Comparison of ENCODE assay signal across 8 mouse cellular contexts in the genomic region with DNA sequence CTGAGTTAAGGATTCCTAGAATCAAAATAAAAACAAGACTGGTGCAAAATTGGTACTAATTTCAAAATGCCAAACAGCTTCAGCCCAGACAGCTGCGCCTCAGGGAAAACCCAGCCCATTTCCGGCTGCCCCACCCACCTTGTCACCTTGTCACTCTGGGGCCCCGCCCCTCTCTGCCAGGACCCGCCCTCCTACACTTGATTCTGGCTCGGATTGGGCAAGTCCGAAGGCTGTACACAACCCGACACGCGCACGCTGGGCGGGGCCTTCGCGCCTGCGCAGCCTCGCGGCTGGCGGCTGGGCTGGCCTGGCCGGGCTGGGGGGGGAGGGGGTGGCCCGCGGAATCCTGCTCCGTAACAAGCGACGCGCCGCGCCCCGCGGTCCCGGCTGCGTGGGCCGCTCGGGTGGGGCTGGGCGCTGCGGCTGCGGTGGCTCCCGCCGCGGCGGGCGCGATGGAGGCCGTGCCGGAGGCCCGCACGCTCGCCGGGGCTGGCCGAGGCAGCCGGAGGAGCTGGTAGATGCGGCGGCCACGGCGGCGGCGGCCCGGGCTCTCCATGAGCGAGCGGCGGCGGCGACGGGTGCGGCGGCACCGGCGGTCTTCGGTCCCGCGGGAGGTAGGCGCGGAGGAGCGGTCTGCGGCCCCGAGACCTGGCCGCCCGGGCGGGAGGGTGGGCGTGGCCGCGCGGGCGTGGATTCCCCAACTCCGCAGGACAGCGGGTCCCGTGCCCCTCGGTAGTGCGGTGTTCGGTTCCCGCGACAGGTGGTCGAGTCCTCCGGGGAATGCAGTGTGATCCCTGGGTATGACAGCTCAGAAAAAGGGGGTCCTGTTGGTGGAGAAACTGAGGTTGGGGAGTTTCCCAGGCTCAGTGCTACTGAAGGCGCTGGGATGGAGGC. TPM values are rescaled to one million over a fixed set of nuclear protein-coding genes. Genes with fewer than 3 reads are reported as not detected.
DNase-seq lines count a peak whose midpoint lies in the region; ATAC-seq and TF ChIP-seq lines count a peak whose summit lies in the region.

A gene (plus strand): TSS at position 329 of the 894 bp plus-strand sequence.

- H3K9me3 ChIP-seq in hindbrain, embryonic 10.5 days = no peaks in the 10 kb centered on the region
- no peaks in the 10 kb centered on the region for H3K9me3 ChIP-seq in lung, postnatal 0 days (ENCODE audit: low read length)

- H3K4me3 ChIP-seq in hindbrain, embryonic 10.5 days = peak within 1 kb of the TSS; percentile 82
- peak within 1 kb of the TSS; percentile 85 for H3K4me3 ChIP-seq in lung, postnatal 0 days (ENCODE audit: low read depth, low read length)

- WGBS in hindbrain, embryonic 10.5 days = under 1% methylated on average over 91 of the region's 93 CpGs
- 0% methylated on average over 63 of the region's 93 CpGs for WGBS in lung, postnatal 0 days

- DNase-seq in MN1 (ENCODE audit: low spot score) = peak; percentile 97
- DNase-seq in cerebellum, adult 9-10 months = peak; percentile 97
- DNase-seq in hindbrain, embryonic 10.5 days (ENCODE audit: low spot score) = peak; percentile 97
- peak; percentile 96 for DNase-seq in layer of hippocampus, adult 9-11 months
- peak; percentile 98 for DNase-seq in lung, postnatal 0 days (ENCODE audit: low spot score)
- DNase-seq in ovary, postnatal 14 days (ENCODE audit: low spot score) = peak; percentile 92
- DNase-seq in thymus, postnatal 14 days = peak; percentile 97

- peak within 1 kb of the TSS; percentile 91 for H3K27ac ChIP-seq in hindbrain, embryonic 10.5 days
- H3K27ac ChIP-seq in lung, postnatal 0 days (ENCODE audit: low read length) = peak within 1 kb of the TSS; percentile 80

- peak within 1 kb of the TSS; percentile 64 for H3K9ac ChIP-seq in lung, postnatal 0 days (replicated peaks; ENCODE audit: low read depth)

- no peaks in the 10 kb centered on the region for H3K27me3 ChIP-seq in hindbrain, embryonic 10.5 days (ENCODE audit: insufficient read depth, poor library complexity, severe bottlenecking)
- H3K27me3 ChIP-seq in lung, postnatal 0 days (replicated peaks; ENCODE audit: insufficient read depth, low read length) = no peaks in the 10 kb centered on the region

- TF ChIP-seq CTCF in lung, postnatal 0 days (IDR thresholded peaks at IDR 0.05) = no peak

- H3K36me3 ChIP-seq in hindbrain, embryonic 10.5 days = 0 out of 2 replicates have a peak, but pooled peaks cover 4% of the 10 kb centered on the region
- H3K36me3 ChIP-seq in lung, postnatal 0 days (ENCODE audit: insufficient read depth, low read length) = no peaks in the 10 kb centered on the region

- peak; percentile 93 for ATAC-seq in frontal cortex, adult (ENCODE audit: low TSS enrichment)
- peak; percentile 100 for ATAC-seq in lung, postnatal 0 days

- H3K4me2 ChIP-seq in lung, postnatal 0 days (replicated peaks; ENCODE audit: low read depth, low read length) = peak within 1 kb of the TSS; percentile 86

- H3K4me1 ChIP-seq in hindbrain, embryonic 10.5 days (replicated peaks) = peaks cover 7% of the 10 kb centered on the region; the same call in 1 of the 2 replicates
- H3K4me1 ChIP-seq in lung, postnatal 0 days (ENCODE audit: insufficient read depth, low read depth, low read length) = no peaks in the 10 kb centered on the region

- no peak for TF ChIP-seq EP300 in lung, postnatal 0 days (IDR thresholded peaks at IDR 0.05)

RNA-seq across cellular contexts. Expression of the gene that starts here (rescaled TPM):
- polyA plus RNA-seq in hindbrain, embryonic 10.5 days (2016; fragmentation: Nextera tagmentation; extraction: Ambion mirVana) = 2.8 and 3.0 TPM in 2 replicates
- 2.5 and 3.2 TPM in 2 replicates for polyA plus RNA-seq in lung, postnatal 0 days (2015; fragmentation: Nextera tagmentation; extraction: Ambion mirVana)

Comparison
In these comparisons a context has a peak if more than half of its experiments do, and no peak if none do; other contexts are left out.
1. Peak in every context shown above with its lines: DNase-seq, ATAC-seq, H3K4me3 ChIP-seq and H3K27ac ChIP-seq.